8 mouse cellular contexts compared by ENCODE assay signal in genomic region chr7:19358634-19359033, GRCm38 (mm10). TPM values are rescaled to one million over a fixed set of nuclear protein-coding genes. Genes with fewer than 3 reads are reported as not detected.
A peak's percentile ranks its signal among the peaks of the same experiment; 100 is the strongest.
DNase-seq lines count a peak whose midpoint lies in the region; ATAC-seq and TF ChIP-seq lines count a peak whose summit lies in the region.

No protein-coding gene starts in this region.

- WGBS in lung, embryonic 14.5 days, result 14% methylated on average over 13 of the region's 13 CpGs
- WGBS in embryonic facial prominence, embryonic 12.5 days, result 18% methylated on average over 13 of the region's 13 CpGs
- 13% methylated on average over 13 of the region's 13 CpGs for WGBS in intestine, embryonic 16.5 days
- 24% methylated on average over 13 of the region's 13 CpGs for WGBS in neural tube, embryonic 15.5 days

- H3K4me2 ChIP-seq in lung, embryonic 14.5 days, result peak overlapping the region; percentile 94
- H3K4me2 ChIP-seq in embryonic facial prominence, embryonic 12.5 days (replicated peaks), result peak overlapping the region; percentile 89
- H3K4me2 ChIP-seq in intestine, embryonic 16.5 days (ENCODE audit: low read depth, low read length), result peak overlapping the region; percentile 98
- H3K4me2 ChIP-seq in neural tube, embryonic 15.5 days, result peak overlapping the region; percentile 96

- peak overlapping the region; percentile 63 for H3K9ac ChIP-seq in lung, embryonic 14.5 days
- peak overlapping the region; percentile 69 for H3K9ac ChIP-seq in embryonic facial prominence, embryonic 12.5 days
- H3K9ac ChIP-seq in intestine, embryonic 16.5 days (ENCODE audit: low read depth, low read length), result peak overlapping the region; percentile 73
- H3K9ac ChIP-seq in neural tube, embryonic 15.5 days (replicated peaks), result peak overlapping the region; percentile 62

- peak overlapping the region; percentile 64 for H3K4me3 ChIP-seq in lung, embryonic 14.5 days (ENCODE audit: low read depth, low read length)
- H3K4me3 ChIP-seq in embryonic facial prominence, embryonic 12.5 days, result peak overlapping the region; percentile 68
- H3K4me3 ChIP-seq in intestine, embryonic 16.5 days (ENCODE audit: low read length), result peak overlapping the region; percentile 68
- peak overlapping the region; percentile 65 for H3K4me3 ChIP-seq in neural tube, embryonic 15.5 days (replicated peaks)

- peaks cover 8% of the 10 kb centered on the region; the same call in 1 of the 2 replicates for H3K4me1 ChIP-seq in lung, embryonic 14.5 days (ENCODE audit: insufficient read depth)
- H3K4me1 ChIP-seq in embryonic facial prominence, embryonic 12.5 days, result peaks cover 28% of the 10 kb centered on the region
- H3K4me1 ChIP-seq in intestine, embryonic 16.5 days (ENCODE audit: control insufficient read depth, insufficient read depth, low read length), result peaks cover 29% of the 10 kb centered on the region
- H3K4me1 ChIP-seq in neural tube, embryonic 15.5 days, result peaks cover 38% of the 10 kb centered on the region

- peak; percentile 23 for DNase-seq in lung, embryonic 14.5 days
- DNase-seq in lung, postnatal 4 days, result no peak
- DNase-seq in testis, postnatal 14 days (ENCODE audit: low spot score), result no peak
- DNase-seq in layer of hippocampus, adult 9-10 months (ENCODE audit: low spot score), result no peak

- ATAC-seq in lung, embryonic 14.5 days (ENCODE audit: insufficient read depth), result no peak
- no peak for ATAC-seq in embryonic facial prominence, embryonic 12.5 days (ENCODE audit: insufficient number of reproducible peaks, insufficient read depth, low FRiP score, low TSS enrichment)
- no peak for ATAC-seq in intestine, embryonic 16.5 days
- ATAC-seq in neural tube, embryonic 15.5 days (ENCODE audit: low FRiP score), result no peak
- ATAC-seq in inflammation-experienced regulatory T-cells, adult 6 months, result no peak

- H3K36me3 ChIP-seq in lung, embryonic 14.5 days (ENCODE audit: insufficient read depth), result peaks cover 38% of the 10 kb centered on the region
- peaks cover 36% of the 10 kb centered on the region for H3K36me3 ChIP-seq in embryonic facial prominence, embryonic 12.5 days
- peaks cover 9% of the 10 kb centered on the region; the same call in 1 of the 2 replicates for H3K36me3 ChIP-seq in intestine, embryonic 16.5 days (ENCODE audit: control insufficient read depth, insufficient read depth, low read length)
- peaks cover 25% of the 10 kb centered on the region for H3K36me3 ChIP-seq in neural tube, embryonic 15.5 days

- H3K27ac ChIP-seq in lung, embryonic 14.5 days (ENCODE audit: low read depth), result no peak overlapping the region
- H3K27ac ChIP-seq in embryonic facial prominence, embryonic 12.5 days, result no peak overlapping the region
- no peak overlapping the region for H3K27ac ChIP-seq in intestine, embryonic 16.5 days (ENCODE audit: low read length)
- H3K27ac ChIP-seq in neural tube, embryonic 15.5 days (replicated peaks), result no peak overlapping the region

- H3K9me3 ChIP-seq in lung, embryonic 14.5 days (ENCODE audit: low read depth, low read length), result no peaks in the 10 kb centered on the region
- H3K9me3 ChIP-seq in embryonic facial prominence, embryonic 12.5 days, result no peaks in the 10 kb centered on the region
- no peaks in the 10 kb centered on the region for H3K9me3 ChIP-seq in intestine, embryonic 16.5 days (ENCODE audit: control insufficient read depth, low read length)
- no peaks in the 10 kb centered on the region for H3K9me3 ChIP-seq in neural tube, embryonic 15.5 days (replicated peaks)

- TF ChIP-seq CTCF in lung, embryonic 14.5 days (IDR thresholded peaks at IDR 0.05; ENCODE audit: low read depth), result no peak

- no peaks in the 10 kb centered on the region for H3K27me3 ChIP-seq in lung, embryonic 14.5 days (ENCODE audit: insufficient read depth, low read length)
- peaks cover 14% of the 10 kb centered on the region for H3K27me3 ChIP-seq in embryonic facial prominence, embryonic 12.5 days
- H3K27me3 ChIP-seq in intestine, embryonic 16.5 days (replicated peaks; ENCODE audit: control insufficient read depth, insufficient read depth, low read length), result no peaks in the 10 kb centered on the region
- peaks cover 16% of the 10 kb centered on the region for H3K27me3 ChIP-seq in neural tube, embryonic 15.5 days (replicated peaks)

RNA-seq across cellular contexts. Expression of gene Cd3eap, which starts 0.6 kb away (rescaled TPM):
- polyA plus RNA-seq in lung, embryonic 14.5 days (2014; fragmentation: Nextera tagmentation; extraction: Ambion mirVana), result 21.3 and 24.2 TPM in 2 replicates
- polyA plus RNA-seq in embryonic facial prominence, embryonic 12.5 days (2016; fragmentation: Nextera tagmentation; extraction: Ambion mirVana), result 27.1 and 28.0 TPM in 2 replicates
- 19.1 and 24.3 TPM in 2 replicates for polyA plus RNA-seq in intestine, embryonic 16.5 days (2015; fragmentation: Nextera tagmentation; extraction: Ambion mirVana)
- polyA plus RNA-seq in neural tube, embryonic 15.5 days (2015; fragmentation: Nextera tagmentation; extraction: Ambion mirVana), result 22.2 and 23.0 TPM in 2 replicates
- 10 to 100 TPM in 2 of 3 experiments, 1 to 10 TPM in 1; 8.9 to 22.4 (median 17.6) TPM for polyA plus RNA-seq in inflammation-experienced regulatory T-cells, adult 6 months (2017; shearing (Covaris generic))

RNA-seq across cellular contexts. Expression of gene Ppp1r13l, which starts 0.9 kb away (rescaled TPM):
- polyA plus RNA-seq in lung, embryonic 14.5 days (2014; fragmentation: Nextera tagmentation; extraction: Ambion mirVana), result 5.4 and 7.9 TPM in 2 replicates
- polyA plus RNA-seq in embryonic facial prominence, embryonic 12.5 days (2016; fragmentation: Nextera tagmentation; extraction: Ambion mirVana), result 7.3 and 8.1 TPM in 2 replicates
- 3.1 and 4.2 TPM in 2 replicates for polyA plus RNA-seq in intestine, embryonic 16.5 days (2015; fragmentation: Nextera tagmentation; extraction: Ambion mirVana)
- polyA plus RNA-seq in neural tube, embryonic 15.5 days (2015; fragmentation: Nextera tagmentation; extraction: Ambion mirVana), result 1.9 and 2.1 TPM in 2 replicates
- not detected for polyA plus RNA-seq in inflammation-experienced regulatory T-cells, adult 6 months (2017; shearing (Covaris generic))

RNA-seq across cellular contexts. Expression of gene Ercc1, which starts 14.1 kb away (rescaled TPM):
- polyA plus RNA-seq in lung, embryonic 14.5 days (2014; fragmentation: Nextera tagmentation; extraction: Ambion mirVana), result 88.6 and 90.5 TPM in 2 replicates
- 92.3 and 94.5 TPM in 2 replicates for polyA plus RNA-seq in embryonic facial prominence, embryonic 12.5 days (2016; fragmentation: Nextera tagmentation; extraction: Ambion mirVana)
- 45.8 and 51.3 TPM in 2 replicates for polyA plus RNA-seq in intestine, embryonic 16.5 days (2015; fragmentation: Nextera tagmentation; extraction: Ambion mirVana)
- polyA plus RNA-seq in neural tube, embryonic 15.5 days (2015; fragmentation: Nextera tagmentation; extraction: Ambion mirVana), result 78.5 and 93.5 TPM in 2 replicates
- 10 to 100 TPM; 51.1 to 68.7 (median 55.2) TPM for polyA plus RNA-seq in inflammation-experienced regulatory T-cells, adult 6 months (2017; shearing (Covaris generic))

RNA-seq across cellular contexts. Expression of gene Ercc2, which starts 23.2 kb away (rescaled TPM):
- polyA plus RNA-seq in lung, embryonic 14.5 days (2014; fragmentation: Nextera tagmentation; extraction: Ambion mirVana), result 11.4 and 12.1 TPM in 2 replicates
- 19.9 and 23.2 TPM in 2 replicates for polyA plus RNA-seq in embryonic facial prominence, embryonic 12.5 days (2016; fragmentation: Nextera tagmentation; extraction: Ambion mirVana)
- polyA plus RNA-seq in intestine, embryonic 16.5 days (2015; fragmentation: Nextera tagmentation; extraction: Ambion mirVana), result 15.5 and 17.6 TPM in 2 replicates
- 21.6 and 22.2 TPM in 2 replicates for polyA plus RNA-seq in neural tube, embryonic 15.5 days (2015; fragmentation: Nextera tagmentation; extraction: Ambion mirVana)
- polyA plus RNA-seq in inflammation-experienced regulatory T-cells, adult 6 months (2017; shearing (Covaris generic)), result 10 to 100 TPM in 2 of 3 experiments, 1 to 10 TPM in 1; 7.8 to 10.9 (median 10.8) TPM

RNA-seq across cellular contexts. Expression of gene Klc3, which starts 45.3 kb away (rescaled TPM):
- 6.5 and 7.5 TPM in 2 replicates for polyA plus RNA-seq in lung, embryonic 14.5 days (2014; fragmentation: Nextera tagmentation; extraction: Ambion mirVana)
- 10.6 and 10.7 TPM in 2 replicates for polyA plus RNA-seq in embryonic facial prominence, embryonic 12.5 days (2016; fragmentation: Nextera tagmentation; extraction: Ambion mirVana)
- polyA plus RNA-seq in intestine, embryonic 16.5 days (2015; fragmentation: Nextera tagmentation; extraction: Ambion mirVana), result 2.7 and 2.9 TPM in 2 replicates
- 1.2 and 4.0 TPM in 2 replicates for polyA plus RNA-seq in neural tube, embryonic 15.5 days (2015; fragmentation: Nextera tagmentation; extraction: Ambion mirVana)
- 1 to 10 TPM; 1.5 to 4.8 (median 2.7) TPM for polyA plus RNA-seq in inflammation-experienced regulatory T-cells, adult 6 months (2017; shearing (Covaris generic))
